Mouse (Mus musculus): Measurements from ENCODE around the gene B230217C12Rik. TPM values are rescaled to one million over a fixed set of nuclear protein-coding genes. Genes with fewer than 3 reads are reported as not detected.
"Not testable (repeated sequence)": the region's sequence is repeated elsewhere in the genome, so short reads cannot be mapped to it uniquely, and the experiment has no call there.

The B230217C12Rik gene
- polyA plus RNA-seq, 1 experiment = 1.8 TPM

DNA sequence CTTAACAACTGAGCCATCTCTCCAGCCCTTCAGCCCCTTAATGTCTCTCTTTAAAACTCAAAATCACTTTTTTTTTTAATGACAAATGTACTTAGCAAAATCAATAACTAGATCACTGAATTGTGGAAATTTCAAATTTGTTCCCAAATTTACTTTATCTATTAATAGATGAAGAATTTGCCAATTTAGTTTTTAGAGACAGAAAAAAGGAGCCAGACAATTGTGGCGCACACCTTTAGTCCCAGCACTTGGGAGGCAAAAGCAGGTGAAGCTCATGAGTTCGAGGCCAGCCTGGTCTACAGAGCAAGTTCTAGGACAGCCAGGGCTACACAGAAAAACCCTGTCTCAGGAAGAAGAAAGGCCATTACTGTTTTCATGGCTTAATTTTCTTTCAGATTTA lies 11.0 kb downstream of the B230217C12Rik start:
- H3K36me3 ChIP-seq (ENCODE audit: control insufficient read depth, insufficient read depth, low read length) = no peaks in the 10 kb centered on the region
- no peaks in the 10 kb centered on the region; the same call in 1 of the 2 replicates for H3K4me1 ChIP-seq (ENCODE audit: control insufficient read depth, insufficient read depth, insufficient read length)
- H3K4me3 ChIP-seq (ENCODE audit: extremely low read depth, insufficient read depth, insufficient read length) = no peak overlapping the region
- H3K27me3 ChIP-seq (ENCODE audit: control insufficient read depth, insufficient read depth, low read length) = no peaks in the 10 kb centered on the region
- TF ChIP-seq CTCF (IDR thresholded peaks at IDR 0.05; ENCODE audit: extremely low read depth, insufficient read depth, insufficient read length, insufficient replicate concordance) = no peak
- TF ChIP-seq POLR2A (IDR thresholded peaks at IDR 0.05; ENCODE audit: low read depth, low read length) = no peak
- 90% methylated on average over 2 of the region's 2 CpGs for whole genome bisulfite sequencing
- no peak for DNase-seq (ENCODE audit: low read depth in 1 of 2, low spot score in 2 of 2)
- H3K27ac ChIP-seq (ENCODE audit: insufficient read depth, low read length) = no peak overlapping the region

DNA sequence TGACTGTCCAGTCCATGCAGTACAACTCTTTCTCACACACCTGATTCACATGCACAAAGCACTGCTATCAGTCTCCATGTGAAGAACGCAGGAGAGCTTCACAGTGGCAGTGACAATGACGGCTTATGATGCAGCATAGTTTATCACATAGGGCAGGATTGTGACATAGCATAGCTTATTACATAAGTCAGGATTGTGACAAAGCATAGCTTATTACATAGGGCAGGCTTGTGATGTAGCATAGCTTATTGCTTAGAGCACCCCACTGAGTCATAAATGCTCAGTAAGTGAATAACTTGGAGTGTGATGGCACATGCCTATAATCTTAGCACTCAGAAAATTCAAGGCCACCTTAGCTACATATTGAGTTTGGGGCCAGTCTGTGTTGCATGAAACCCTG lies 14.9 kb downstream of the B230217C12Rik start:
- DNase-seq (ENCODE audit: low read depth in 1 of 2, low spot score in 2 of 2) = no peak
- Histone ChIP-seq H3K4me1 (ENCODE audit: control insufficient read depth, insufficient read depth, insufficient read length) (no peaks in the 10 kb centered on the region), H3K27me3 (ENCODE audit: control insufficient read depth, insufficient read depth, low read length) (no peaks in the 10 kb centered on the region), H3K4me3 (ENCODE audit: extremely low read depth, insufficient read depth, insufficient read length) (no peak overlapping the region), H3K27ac (ENCODE audit: insufficient read depth, low read length) (no peak overlapping the region), H3K36me3 (ENCODE audit: control insufficient read depth, insufficient read depth, low read length) (no peaks in the 10 kb centered on the region)
- no peak for TF ChIP-seq CTCF (IDR thresholded peaks at IDR 0.05; ENCODE audit: extremely low read depth, insufficient read depth, insufficient read length, insufficient replicate concordance)
- no peak for TF ChIP-seq POLR2A (IDR thresholded peaks at IDR 0.05; ENCODE audit: low read depth, low read length)
- 92% methylated on average over 2 of the region's 2 CpGs for WGBS

DNA sequence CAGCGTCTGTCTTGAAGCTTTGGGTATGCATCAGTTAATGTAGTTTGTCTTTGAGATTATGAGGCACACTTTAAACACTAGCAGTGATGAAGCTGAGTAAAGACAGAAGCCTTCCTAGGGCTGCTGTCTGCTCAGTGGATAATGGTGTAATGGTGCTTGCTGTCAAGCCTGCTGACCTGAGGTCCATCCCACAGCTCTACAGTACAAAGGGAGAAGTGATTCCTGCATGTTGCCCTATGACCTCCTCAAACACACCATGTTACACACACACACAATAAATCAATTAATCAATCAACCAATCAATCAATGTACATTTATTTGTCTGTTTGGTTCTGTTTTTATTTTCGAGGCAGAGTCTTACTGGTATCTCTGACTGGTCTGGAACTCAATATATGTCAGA lies 21.6 kb downstream of the B230217C12Rik start:
- no peaks in the 10 kb centered on the region for H3K36me3 ChIP-seq (ENCODE audit: control insufficient read depth, insufficient read depth, low read length)
- H3K4me3 ChIP-seq (ENCODE audit: extremely low read depth, insufficient read depth, insufficient read length) = no peak overlapping the region
- H3K27me3 ChIP-seq (ENCODE audit: control insufficient read depth, insufficient read depth, low read length) = no peaks in the 10 kb centered on the region
- H3K4me1 ChIP-seq (ENCODE audit: control insufficient read depth, insufficient read depth, insufficient read length) = no peaks in the 10 kb centered on the region
- no peak for DNase-seq (ENCODE audit: low read depth in 1 of 2, low spot score in 2 of 2)
- TF ChIP-seq CTCF (IDR thresholded peaks at IDR 0.05; ENCODE audit: extremely low read depth, insufficient read depth, insufficient read length, insufficient replicate concordance) = no peak
- TF ChIP-seq POLR2A (IDR thresholded peaks at IDR 0.05; ENCODE audit: low read depth, low read length) = no peak
- no peak overlapping the region for H3K27ac ChIP-seq (ENCODE audit: insufficient read depth, low read length)
- 81% methylated on average over 2 of the region's 2 CpGs for WGBS

DNA sequence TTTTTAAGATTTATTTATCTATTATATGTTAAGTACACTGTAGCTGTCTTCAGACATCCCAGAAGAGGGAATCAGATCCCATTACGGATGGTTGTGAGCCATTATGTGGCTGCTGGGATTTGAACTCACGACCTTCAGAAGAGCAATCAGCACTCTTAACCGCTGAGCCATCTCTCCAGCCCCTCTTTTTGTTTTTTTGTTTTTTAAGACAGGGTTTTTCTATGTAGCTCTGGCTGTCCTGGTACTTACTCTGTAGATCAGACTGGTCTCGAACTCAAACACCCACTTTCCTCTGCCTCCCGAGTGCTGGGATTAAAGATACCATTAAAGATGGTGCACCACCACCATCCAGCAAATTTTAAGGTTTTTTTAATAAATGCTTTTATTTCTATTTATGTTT lies 24.8 kb downstream of the B230217C12Rik start:
- no peak overlapping the region for H3K4me3 ChIP-seq (ENCODE audit: extremely low read depth, insufficient read depth, insufficient read length)
- no peaks in the 10 kb centered on the region for H3K36me3 ChIP-seq (ENCODE audit: control insufficient read depth, insufficient read depth, low read length)
- DNase-seq (ENCODE audit: low read depth in 1 of 2, low spot score in 2 of 2) = no peak
- no peaks in the 10 kb centered on the region for H3K4me1 ChIP-seq (ENCODE audit: control insufficient read depth, insufficient read depth, insufficient read length)
- H3K27me3 ChIP-seq (ENCODE audit: control insufficient read depth, insufficient read depth, low read length) = no peaks in the 10 kb centered on the region
- no peak for TF ChIP-seq CTCF (IDR thresholded peaks at IDR 0.05; ENCODE audit: extremely low read depth, insufficient read depth, insufficient read length, insufficient replicate concordance)
- TF ChIP-seq POLR2A (IDR thresholded peaks at IDR 0.05; ENCODE audit: low read depth, low read length) = no peak
- WGBS = 95% methylated on average over 5 of the region's 5 CpGs
- H3K27ac ChIP-seq (ENCODE audit: insufficient read depth, low read length) = no peak overlapping the region

GRCm38 (mm10) chr11:97866091-97866888 lies 25.7 kb downstream of the B230217C12Rik start:
- no peak for TF ChIP-seq POLR2A (IDR thresholded peaks at IDR 0.05; ENCODE audit: low read depth, low read length)
- no peak for TF ChIP-seq CTCF (IDR thresholded peaks at IDR 0.05; ENCODE audit: extremely low read depth, insufficient read depth, insufficient read length, insufficient replicate concordance)
- Histone ChIP-seq H3K27ac (ENCODE audit: insufficient read depth, low read length) (no peak overlapping the region), H3K4me3 (ENCODE audit: extremely low read depth, insufficient read depth, insufficient read length) (no peak overlapping the region), H3K36me3 (ENCODE audit: control insufficient read depth, insufficient read depth, low read length) (no peaks in the 10 kb centered on the region), H3K27me3 (ENCODE audit: control insufficient read depth, insufficient read depth, low read length) (no peaks in the 10 kb centered on the region), H3K4me1 (ENCODE audit: control insufficient read depth, insufficient read depth, insufficient read length) (no peaks in the 10 kb centered on the region)
- 91% methylated on average over 3 of the region's 3 CpGs for WGBS
- no peak for DNase-seq (ENCODE audit: low read depth in 1 of 2, low spot score in 2 of 2)

GRCm38 (mm10) chr11:97867591-97867990 lies 27.0 kb downstream of the B230217C12Rik start:
- no peaks in the 10 kb centered on the region for H3K4me1 ChIP-seq (ENCODE audit: control insufficient read depth, insufficient read depth, insufficient read length)
- H3K27ac ChIP-seq (ENCODE audit: insufficient read depth, low read length) = no peak overlapping the region
- no peak for TF ChIP-seq POLR2A (IDR thresholded peaks at IDR 0.05; ENCODE audit: low read depth, low read length)
- no peak for TF ChIP-seq CTCF (IDR thresholded peaks at IDR 0.05; ENCODE audit: extremely low read depth, insufficient read depth, insufficient read length, insufficient replicate concordance)
- no peak for DNase-seq (ENCODE audit: low read depth in 1 of 2, low spot score in 2 of 2)
- WGBS = 95% methylated on average over 3 of the region's 3 CpGs
- no peaks in the 10 kb centered on the region for H3K36me3 ChIP-seq (ENCODE audit: control insufficient read depth, insufficient read depth, low read length)
- H3K27me3 ChIP-seq (ENCODE audit: control insufficient read depth, insufficient read depth, low read length) = no peaks in the 10 kb centered on the region
- no peak overlapping the region for H3K4me3 ChIP-seq (ENCODE audit: extremely low read depth, insufficient read depth, insufficient read length)

DNA sequence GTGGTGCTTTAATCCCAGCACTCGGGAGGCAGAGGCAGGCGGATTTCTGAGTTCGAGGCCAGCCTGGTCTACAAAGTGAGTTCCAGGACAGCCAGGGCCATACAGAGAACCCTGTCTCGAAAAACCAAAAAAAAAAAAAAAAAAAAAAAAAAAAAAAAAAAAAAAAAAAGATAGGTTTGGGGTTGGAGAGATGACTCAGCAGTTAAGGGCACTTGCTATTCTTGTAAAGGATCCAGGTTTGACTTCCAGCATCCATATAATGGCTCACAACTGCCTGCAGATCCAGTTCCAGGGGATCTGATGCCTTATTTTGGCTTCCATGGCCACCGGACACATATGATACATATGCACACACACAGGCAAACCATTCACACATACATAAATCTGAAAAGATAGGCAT lies 31.8 kb downstream of the B230217C12Rik start:
- 77% methylated on average over 5 of the region's 5 CpGs for WGBS
- H3K27ac ChIP-seq (ENCODE audit: insufficient read depth, low read length); H3K4me1 ChIP-seq (ENCODE audit: control insufficient read depth, insufficient read depth, insufficient read length); H3K27me3 ChIP-seq (ENCODE audit: control insufficient read depth, insufficient read depth, low read length); H3K36me3 ChIP-seq (ENCODE audit: control insufficient read depth, insufficient read depth, low read length); DNase-seq (ENCODE audit: low read depth in 1 of 2, low spot score in 2 of 2); H3K4me3 ChIP-seq (ENCODE audit: extremely low read depth, insufficient read depth, insufficient read length): not testable (repeated sequence)
